Mouse (Mus musculus): Measurements from ENCODE around the gene Ms4a8a. TPM values are rescaled to one million over a fixed set of nuclear protein-coding genes. Genes with fewer than 3 reads are reported as not detected.
"Not testable (repeated sequence)": the region's sequence is repeated elsewhere in the genome, so short reads cannot be mapped to it uniquely, and the experiment has no call there.

Ms4a8a gene
- polyA plus RNA-seq, 1 experiment = 1.8 TPM

DNA sequence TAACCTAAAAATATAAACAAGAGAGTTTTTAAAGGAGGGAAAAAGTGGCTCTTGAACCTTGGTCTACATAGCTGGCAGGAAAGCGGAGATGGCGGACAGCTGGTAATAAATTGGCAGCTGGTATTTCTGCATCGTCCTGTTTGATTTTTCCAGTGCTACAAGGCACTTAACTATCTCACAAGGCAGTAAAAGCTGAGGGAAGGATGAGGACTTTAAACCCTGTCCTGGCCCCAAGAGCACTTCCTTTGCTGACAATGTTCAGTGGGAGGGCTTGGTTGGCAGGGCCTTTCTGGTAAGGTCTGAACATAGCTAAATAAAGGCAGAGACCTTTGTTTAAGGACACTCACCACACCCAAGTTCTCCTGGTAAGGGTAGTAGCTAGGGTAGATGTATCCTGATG is 10.5 kb downstream of the Ms4a8a start:
- no peaks in the 10 kb centered on the region for H3K27me3 ChIP-seq (ENCODE audit: control insufficient read depth, insufficient read depth, low read length)
- no peak overlapping the region for H3K27ac ChIP-seq (ENCODE audit: control insufficient read depth, insufficient read depth, low read length)
- H3K36me3 ChIP-seq (ENCODE audit: control insufficient read depth, insufficient read depth, low read length) = no peaks in the 10 kb centered on the region
- no peak for DNase-seq
- 0 out of 2 replicates have a peak, but pooled peaks cover 1% of the 10 kb centered on the region for H3K4me1 ChIP-seq (replicated peaks; ENCODE audit: control insufficient read depth, insufficient read depth, low read length)
- TF ChIP-seq CTCF (IDR thresholded peaks at IDR 0.05; ENCODE audit: borderline replicate concordance, control insufficient read depth, extremely low read depth, insufficient read depth, low read length, poor library complexity) = no peak
- no peak for TF ChIP-seq POLR2A (IDR thresholded peaks at IDR 0.05; ENCODE audit: control insufficient read depth, extremely low read depth, insufficient read depth, low read length, poor library complexity)
- no peak overlapping the region for H3K4me3 ChIP-seq (ENCODE audit: control insufficient read depth, insufficient read depth, low read length)
- WGBS = 95% methylated on average over 3 of the region's 3 CpGs

DNA sequence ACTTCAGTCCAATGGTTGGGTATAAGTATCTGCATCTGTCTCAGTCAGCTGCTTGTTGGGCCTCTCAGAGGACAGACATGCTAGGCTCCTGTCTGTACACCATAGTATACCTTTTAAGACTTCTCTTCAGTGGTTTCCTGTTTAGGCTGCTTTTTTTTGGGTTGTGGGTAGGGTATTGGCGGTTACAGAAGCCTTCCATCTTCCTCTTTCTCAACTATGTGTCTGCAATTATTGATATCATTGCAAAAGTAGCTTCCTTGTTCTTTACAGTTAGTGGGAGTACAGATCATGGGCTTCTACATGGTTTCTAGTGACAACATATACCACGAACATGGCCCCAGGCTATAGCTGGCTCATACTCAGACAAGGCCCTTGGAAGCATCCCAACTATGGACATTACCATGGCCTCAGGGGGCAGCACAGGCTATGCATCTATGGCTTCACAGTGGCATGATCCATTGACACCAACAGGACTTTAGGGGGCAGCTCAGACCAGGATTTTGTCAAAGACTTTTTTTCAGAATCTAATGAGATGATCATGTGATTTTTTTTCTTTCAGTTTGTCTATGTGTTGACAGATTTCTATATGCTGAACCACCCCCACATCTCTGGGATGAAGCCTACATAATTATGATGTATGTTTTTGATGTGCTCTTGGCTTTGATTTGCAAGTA is 15.6 kb downstream of the Ms4a8a start:
- no peaks in the 10 kb centered on the region for H3K27me3 ChIP-seq (ENCODE audit: control insufficient read depth, insufficient read depth, low read length)
- peaks cover 6% of the 10 kb centered on the region for H3K4me1 ChIP-seq (replicated peaks; ENCODE audit: control insufficient read depth, insufficient read depth, low read length)
- TF ChIP-seq POLR2A (IDR thresholded peaks at IDR 0.05; ENCODE audit: control insufficient read depth, extremely low read depth, insufficient read depth, low read length, poor library complexity) (no peak), CTCF (IDR thresholded peaks at IDR 0.05; ENCODE audit: borderline replicate concordance, control insufficient read depth, extremely low read depth, insufficient read depth, low read length, poor library complexity) (no peak)
- H3K27ac ChIP-seq (ENCODE audit: control insufficient read depth, insufficient read depth, low read length) = no peak overlapping the region
- H3K4me3 ChIP-seq (ENCODE audit: control insufficient read depth, insufficient read depth, low read length) = no peak overlapping the region
- no peaks in the 10 kb centered on the region for H3K36me3 ChIP-seq (ENCODE audit: control insufficient read depth, insufficient read depth, low read length)
- DNase-seq = peak; percentile 11
- WGBS = 6% methylated on average over 2 of the region's 2 CpGs

DNA sequence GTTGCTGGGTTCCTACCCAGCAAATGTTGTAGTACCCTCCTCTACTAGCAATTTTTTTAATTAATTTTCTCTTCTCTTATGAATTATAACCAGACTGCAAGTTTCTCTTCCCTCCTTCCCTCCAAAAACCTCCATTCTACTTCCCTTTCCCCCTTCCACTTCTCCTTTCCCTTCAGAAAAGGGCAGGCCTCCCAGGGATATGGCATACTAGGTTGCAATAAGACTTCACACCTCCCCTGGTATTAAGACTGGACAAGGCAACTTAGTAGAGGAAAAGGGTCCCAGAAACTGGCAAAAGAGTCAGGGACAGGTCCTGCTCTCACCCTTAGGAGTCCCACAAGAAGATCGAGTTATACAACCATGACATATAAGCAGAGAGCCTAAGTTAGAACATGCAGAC is 20.0 kb downstream of the Ms4a8a start:
- WGBS = 100% methylated on average over 1 of the region's 1 CpGs
- H3K4me3 ChIP-seq (ENCODE audit: control insufficient read depth, insufficient read depth, low read length) = no peak overlapping the region
- DNase-seq = no peak
- no peaks in the 10 kb centered on the region for H3K36me3 ChIP-seq (ENCODE audit: control insufficient read depth, insufficient read depth, low read length)
- H3K4me1 ChIP-seq (replicated peaks; ENCODE audit: control insufficient read depth, insufficient read depth, low read length) = peaks cover 6% of the 10 kb centered on the region
- no peak overlapping the region for H3K27ac ChIP-seq (ENCODE audit: control insufficient read depth, insufficient read depth, low read length)
- no peak for TF ChIP-seq POLR2A (IDR thresholded peaks at IDR 0.05; ENCODE audit: control insufficient read depth, extremely low read depth, insufficient read depth, low read length, poor library complexity)
- H3K27me3 ChIP-seq (ENCODE audit: control insufficient read depth, insufficient read depth, low read length) = no peaks in the 10 kb centered on the region

DNA sequence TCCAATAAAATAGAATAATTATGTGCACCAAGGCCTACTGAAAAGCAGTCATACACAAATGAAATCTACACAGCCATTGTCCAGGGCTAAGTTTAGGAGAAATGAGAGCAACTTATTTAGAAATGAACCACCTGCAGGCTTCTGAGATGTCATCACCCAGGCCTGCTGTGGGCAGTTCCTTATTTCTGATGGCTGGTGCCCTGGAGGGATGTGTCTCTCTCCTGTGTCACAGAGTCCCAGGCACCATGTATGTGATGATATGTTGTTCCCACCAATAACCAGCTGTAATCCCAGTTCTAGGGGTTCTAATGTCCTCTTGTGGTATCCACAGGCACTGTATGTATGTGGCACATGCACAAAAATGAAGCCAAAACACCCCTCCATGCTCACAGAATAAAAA is 20.9 kb downstream of the Ms4a8a start:
- DNase-seq = no peak
- Histone ChIP-seq H3K27me3 (ENCODE audit: control insufficient read depth, insufficient read depth, low read length) (no peaks in the 10 kb centered on the region), H3K4me3 (ENCODE audit: control insufficient read depth, insufficient read depth, low read length) (no peak overlapping the region), H3K4me1 (replicated peaks; ENCODE audit: control insufficient read depth, insufficient read depth, low read length) (peaks cover 3% of the 10 kb centered on the region), H3K27ac (ENCODE audit: control insufficient read depth, insufficient read depth, low read length) (no peak overlapping the region), H3K36me3 (ENCODE audit: control insufficient read depth, insufficient read depth, low read length) (no peaks in the 10 kb centered on the region)
- TF ChIP-seq CTCF (IDR thresholded peaks at IDR 0.05; ENCODE audit: borderline replicate concordance, control insufficient read depth, extremely low read depth, insufficient read depth, low read length, poor library complexity) (no peak), POLR2A (IDR thresholded peaks at IDR 0.05; ENCODE audit: control insufficient read depth, extremely low read depth, insufficient read depth, low read length, poor library complexity) (no peak)

DNA sequence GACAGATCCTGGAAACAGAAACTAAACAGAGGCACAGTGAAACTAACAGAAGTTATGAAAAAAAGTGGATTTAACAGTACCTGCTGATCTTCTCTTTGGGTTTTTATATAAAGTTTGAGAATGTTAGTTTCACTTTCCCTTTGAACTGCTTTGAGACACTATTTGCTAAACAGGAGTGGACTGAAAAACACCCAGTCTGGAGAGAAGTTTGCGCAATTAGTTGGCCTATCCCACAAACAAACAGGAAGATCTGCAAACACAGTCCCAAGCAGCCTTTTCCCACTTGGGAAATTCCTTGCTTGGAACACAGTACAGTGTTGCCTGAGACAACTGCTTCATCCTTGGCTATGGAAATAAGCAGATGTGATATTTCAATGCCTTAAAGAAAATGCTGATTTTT is 25.2 kb downstream of the Ms4a8a start:
- H3K27ac ChIP-seq (ENCODE audit: control insufficient read depth, insufficient read depth, low read length); H3K36me3 ChIP-seq (ENCODE audit: control insufficient read depth, insufficient read depth, low read length); H3K27me3 ChIP-seq (ENCODE audit: control insufficient read depth, insufficient read depth, low read length); DNase-seq; H3K4me3 ChIP-seq (ENCODE audit: control insufficient read depth, insufficient read depth, low read length): not testable (repeated sequence)
- 24% methylated on average over 1 of the region's 1 CpGs for WGBS
- peaks cover 12% of the 10 kb centered on the region for H3K4me1 ChIP-seq (replicated peaks; ENCODE audit: control insufficient read depth, insufficient read depth, low read length)

DNA sequence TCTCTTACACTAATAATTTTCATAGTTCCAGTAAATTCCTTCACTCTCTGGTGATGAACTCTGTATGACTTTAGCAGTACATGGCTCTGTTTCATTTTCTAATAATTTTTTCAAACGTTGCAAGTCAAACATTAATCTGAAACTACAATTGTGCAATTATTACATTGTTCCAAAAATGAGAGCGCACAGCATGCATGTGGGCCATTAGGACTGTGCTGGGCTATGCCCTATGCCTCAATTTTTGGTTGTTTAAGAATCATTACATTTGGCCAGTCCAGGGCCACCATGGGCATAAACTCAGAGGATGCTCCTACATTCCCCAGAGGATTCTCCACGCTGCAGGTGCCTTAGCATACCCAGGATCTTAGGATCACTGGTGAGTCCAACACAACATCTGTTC is 27.6 kb downstream of the Ms4a8a start:
- no peak for DNase-seq
- H3K36me3 ChIP-seq (ENCODE audit: control insufficient read depth, insufficient read depth, low read length) = no peaks in the 10 kb centered on the region
- peak overlapping the region; percentile 47; the same call in 1 of the 2 replicates for H3K27ac ChIP-seq (ENCODE audit: control insufficient read depth, insufficient read depth, low read length)
- H3K4me3 ChIP-seq (ENCODE audit: control insufficient read depth, insufficient read depth, low read length) = no peak overlapping the region
- no peak for TF ChIP-seq CTCF (IDR thresholded peaks at IDR 0.05; ENCODE audit: borderline replicate concordance, control insufficient read depth, extremely low read depth, insufficient read depth, low read length, poor library complexity)
- TF ChIP-seq POLR2A (IDR thresholded peaks at IDR 0.05; ENCODE audit: control insufficient read depth, extremely low read depth, insufficient read depth, low read length, poor library complexity) = no peak
- H3K4me1 ChIP-seq (replicated peaks; ENCODE audit: control insufficient read depth, insufficient read depth, low read length) = peaks cover 14% of the 10 kb centered on the region
- 64% methylated on average over 3 of the region's 3 CpGs for WGBS
- H3K27me3 ChIP-seq (ENCODE audit: control insufficient read depth, insufficient read depth, low read length) = no peaks in the 10 kb centered on the region

DNA sequence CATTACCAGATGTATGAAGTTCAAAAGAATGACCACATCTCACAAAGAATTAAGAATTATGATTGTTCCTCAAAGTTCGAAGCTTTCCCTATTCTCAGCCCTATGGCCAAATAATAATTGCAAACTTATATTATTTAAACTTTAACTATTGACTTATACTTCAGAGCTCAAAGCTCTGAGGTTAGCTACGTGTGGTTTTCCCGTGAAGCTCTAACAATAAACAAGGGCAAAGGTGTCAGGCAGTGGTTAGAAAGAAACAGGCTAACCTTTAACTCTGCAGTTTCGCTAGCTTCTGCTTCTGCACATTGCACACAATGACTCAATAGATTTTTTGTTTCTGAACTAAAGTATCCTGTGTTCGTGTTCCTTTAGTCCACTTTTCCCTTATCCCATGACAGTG is 28.0 kb downstream of the Ms4a8a start:
- Histone ChIP-seq H3K27ac (ENCODE audit: control insufficient read depth, insufficient read depth, low read length) (no peak overlapping the region), H3K36me3 (ENCODE audit: control insufficient read depth, insufficient read depth, low read length) (no peaks in the 10 kb centered on the region), H3K4me1 (replicated peaks; ENCODE audit: control insufficient read depth, insufficient read depth, low read length) (peaks cover 14% of the 10 kb centered on the region), H3K4me3 (ENCODE audit: control insufficient read depth, insufficient read depth, low read length) (no peak overlapping the region), H3K27me3 (ENCODE audit: control insufficient read depth, insufficient read depth, low read length) (no peaks in the 10 kb centered on the region)
- TF ChIP-seq CTCF (IDR thresholded peaks at IDR 0.05; ENCODE audit: borderline replicate concordance, control insufficient read depth, extremely low read depth, insufficient read depth, low read length, poor library complexity) (no peak), POLR2A (IDR thresholded peaks at IDR 0.05; ENCODE audit: control insufficient read depth, extremely low read depth, insufficient read depth, low read length, poor library complexity) (no peak)
- no peak for DNase-seq
- WGBS = 7% methylated on average over 5 of the region's 5 CpGs

Measured in thymus, adult 2 months (tissue).